Mouse (Mus musculus): ENCODE measurements around the gene Tcaf2. TPM values are rescaled to one million over a fixed set of nuclear protein-coding genes. Genes with fewer than 3 reads are reported as not detected.
A peak's percentile ranks its signal among the peaks of the same experiment; 100 is the strongest.

The Tcaf2 gene
- polyA plus RNA-seq, 1 experiment from 2014 or later, result 0.55 TPM

GRCm38 (mm10) chr6:42661739-42662138 is 16.7 kb upstream of the Tcaf2 start:
- H3K27me3 ChIP-seq (replicated peaks; ENCODE audit: control insufficient read depth, insufficient read depth, low read length), result no peaks in the 10 kb centered on the region
- no peaks in the 10 kb centered on the region for H3K4me1 ChIP-seq (ENCODE audit: control insufficient read depth, insufficient read depth, low read length)
- no peaks in the 10 kb centered on the region for H3K9me3 ChIP-seq (replicated peaks; ENCODE audit: control insufficient read depth, low read length)
- no peak overlapping the region for H3K27ac ChIP-seq (ENCODE audit: low read depth, low read length)
- no peaks in the 10 kb centered on the region for H3K36me3 ChIP-seq (ENCODE audit: control insufficient read depth, insufficient read depth, low read length)
- H3K4me3 ChIP-seq (ENCODE audit: low read depth, low read length), result no peak overlapping the region
- H3K4me2 ChIP-seq (ENCODE audit: low read length), result no peak overlapping the region
- H3K9ac ChIP-seq (ENCODE audit: low read length), result no peak overlapping the region
- ATAC-seq (no peak), DNase-seq (ENCODE audit: low spot score) (no peak)
- 76% methylated on average over 2 of the region's 2 CpGs for WGBS

DNA sequence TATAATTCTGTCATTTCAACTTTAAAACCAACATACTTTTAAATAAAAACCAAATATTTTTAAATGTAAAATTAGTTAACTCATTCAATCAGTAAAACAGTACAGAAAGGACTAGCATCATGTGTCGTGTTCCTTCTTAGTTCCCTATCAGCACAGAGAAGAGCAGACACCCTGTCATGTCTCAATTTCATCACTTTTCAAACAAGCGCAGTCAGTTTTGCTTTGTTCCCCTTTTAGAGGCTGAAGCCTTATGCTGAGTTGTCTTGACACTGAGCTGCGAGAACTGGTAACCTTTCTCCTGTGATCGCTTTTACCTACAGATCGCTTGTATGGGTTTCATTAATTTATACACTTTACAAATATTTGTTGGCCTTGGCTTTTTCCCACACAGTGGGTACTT is 10.7 kb downstream of the Tcaf2 start:
- DNase-seq (ENCODE audit: low spot score) (no peak), ATAC-seq (no peak)
- 89% methylated on average over 5 of the region's 5 CpGs for WGBS
- Histone ChIP-seq H3K27me3 (replicated peaks; ENCODE audit: control insufficient read depth, insufficient read depth, low read length) (no peaks in the 10 kb centered on the region), H3K9ac (ENCODE audit: low read length) (no peak overlapping the region), H3K4me3 (ENCODE audit: low read depth, low read length) (no peak overlapping the region), H3K27ac (ENCODE audit: low read depth, low read length) (no peak overlapping the region), H3K36me3 (ENCODE audit: control insufficient read depth, insufficient read depth, low read length) (no peaks in the 10 kb centered on the region), H3K9me3 (replicated peaks; ENCODE audit: control insufficient read depth, low read length) (no peaks in the 10 kb centered on the region), H3K4me1 (ENCODE audit: control insufficient read depth, insufficient read depth, low read length) (no peaks in the 10 kb centered on the region), H3K4me2 (ENCODE audit: low read length) (no peak overlapping the region)

DNA sequence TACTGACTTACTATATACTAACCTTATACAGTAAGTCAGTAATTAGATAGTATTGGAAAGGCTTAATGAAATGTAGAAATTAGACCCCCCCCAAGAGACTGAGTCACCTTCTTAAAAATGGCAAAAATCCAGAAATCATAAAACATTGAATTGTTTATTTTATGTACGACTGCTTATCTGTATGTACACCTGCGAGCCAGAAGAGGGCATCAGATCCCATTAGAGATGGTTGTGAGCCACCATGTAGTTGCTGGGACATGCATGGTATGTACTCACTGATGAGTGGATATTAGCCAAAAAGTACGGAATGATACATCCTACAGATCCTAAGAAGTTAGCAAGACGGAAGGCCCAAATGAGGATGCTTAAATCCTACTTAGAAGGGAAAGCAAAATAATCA is 13.7 kb downstream of the Tcaf2 start:
- ATAC-seq (no peak), DNase-seq (ENCODE audit: low spot score) (peak; percentile 3)
- H3K27me3 ChIP-seq (replicated peaks; ENCODE audit: control insufficient read depth, insufficient read depth, low read length), result no peaks in the 10 kb centered on the region
- H3K36me3 ChIP-seq (ENCODE audit: control insufficient read depth, insufficient read depth, low read length), result no peaks in the 10 kb centered on the region
- WGBS, result 76% methylated on average over 4 of the region's 4 CpGs
- H3K4me3 ChIP-seq (ENCODE audit: low read depth, low read length), result no peak overlapping the region
- no peaks in the 10 kb centered on the region for H3K9me3 ChIP-seq (replicated peaks; ENCODE audit: control insufficient read depth, low read length)
- no peak overlapping the region for H3K4me2 ChIP-seq (ENCODE audit: low read length)
- H3K27ac ChIP-seq (ENCODE audit: low read depth, low read length), result no peak overlapping the region
- H3K9ac ChIP-seq (ENCODE audit: low read length), result no peak overlapping the region
- H3K4me1 ChIP-seq (ENCODE audit: control insufficient read depth, insufficient read depth, low read length), result no peaks in the 10 kb centered on the region

DNA sequence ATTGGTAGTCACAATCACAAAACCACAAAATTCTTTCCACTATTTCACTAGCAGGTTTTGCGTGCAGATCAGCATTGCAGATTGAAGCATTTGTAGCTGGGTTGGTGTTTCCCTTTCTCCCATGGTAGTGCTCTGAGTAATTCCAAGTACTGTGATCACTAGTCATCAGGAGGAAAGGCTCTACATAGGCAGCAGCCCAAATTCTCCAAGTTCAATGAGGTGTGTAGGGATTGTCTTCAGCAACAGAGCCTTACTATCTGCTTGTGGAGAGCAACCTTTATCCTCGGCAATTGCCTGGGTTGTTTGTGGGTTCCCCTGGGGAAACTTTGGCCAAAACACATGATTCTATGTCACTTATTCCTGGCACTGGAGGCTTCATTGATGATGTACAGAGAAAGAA is 28.1 kb downstream of the Tcaf2 start:
- H3K4me1 ChIP-seq (ENCODE audit: control insufficient read depth, insufficient read depth, low read length), result no peaks in the 10 kb centered on the region
- H3K27me3 ChIP-seq (replicated peaks; ENCODE audit: control insufficient read depth, insufficient read depth, low read length), result no peaks in the 10 kb centered on the region
- no peak overlapping the region for H3K4me2 ChIP-seq (ENCODE audit: low read length)
- no peak overlapping the region for H3K4me3 ChIP-seq (ENCODE audit: low read depth, low read length)
- no peak for DNase-seq (ENCODE audit: low spot score)
- H3K9ac ChIP-seq (ENCODE audit: low read length), result no peak overlapping the region
- ATAC-seq, result no peak
- no peaks in the 10 kb centered on the region for H3K9me3 ChIP-seq (replicated peaks; ENCODE audit: control insufficient read depth, low read length)
- H3K36me3 ChIP-seq (ENCODE audit: control insufficient read depth, insufficient read depth, low read length), result no peaks in the 10 kb centered on the region
- 84% methylated on average over 2 of the region's 2 CpGs for WGBS
- H3K27ac ChIP-seq (ENCODE audit: low read depth, low read length), result no peak overlapping the region

DNA sequence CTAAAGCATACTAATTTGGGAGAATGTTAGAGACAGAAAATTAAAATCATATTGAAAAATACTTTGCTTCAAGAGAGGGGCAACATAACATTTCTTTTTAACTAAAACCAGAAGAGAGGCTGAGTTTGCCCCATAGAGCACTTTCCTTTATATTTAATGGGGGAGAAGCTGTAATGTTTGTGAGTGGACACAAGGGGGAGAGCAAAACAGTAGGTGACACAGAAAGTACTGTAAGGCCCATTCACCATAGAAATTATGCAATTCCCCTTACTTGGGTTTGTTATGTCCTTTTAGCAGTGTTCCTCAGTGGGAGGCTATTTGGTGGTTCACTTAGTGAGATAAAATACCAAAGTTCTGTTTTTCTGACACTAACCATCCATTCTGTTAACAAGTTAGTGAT is 32.8 kb downstream of the Tcaf2 start:
- no peak overlapping the region for H3K27ac ChIP-seq (ENCODE audit: low read depth, low read length)

DNA sequence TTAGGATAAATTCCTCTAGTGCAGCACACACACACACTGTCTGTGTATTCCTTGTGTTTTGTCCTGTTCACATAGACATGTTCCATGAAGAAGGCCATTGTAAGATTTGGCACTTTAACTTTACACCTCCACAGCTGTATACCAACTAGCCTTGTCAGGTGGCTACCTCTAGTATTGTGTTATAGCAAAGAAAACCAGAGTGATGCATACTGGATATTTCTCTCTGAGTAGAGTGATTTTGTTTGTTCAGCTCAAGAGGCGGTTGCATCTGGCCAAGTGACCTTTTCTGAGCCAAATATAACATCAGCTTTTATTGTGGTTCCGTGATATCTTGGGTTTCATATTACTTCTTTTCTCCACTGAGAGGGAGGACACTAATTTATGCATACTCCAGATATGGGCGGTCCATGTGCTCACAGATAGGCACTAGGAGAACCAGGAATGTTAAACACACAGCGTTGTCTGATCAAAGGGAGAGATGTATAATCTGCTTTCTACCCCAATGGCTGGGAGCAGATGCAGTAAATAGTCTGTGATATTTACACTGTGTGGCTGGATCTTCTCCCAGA is 34.0 kb downstream of the Tcaf2 start:
- Histone ChIP-seq H3K27ac (ENCODE audit: low read depth, low read length) (no peak overlapping the region), H3K4me3 (ENCODE audit: low read depth, low read length) (no peak overlapping the region), H3K4me1 (ENCODE audit: control insufficient read depth, insufficient read depth, low read length) (no peaks in the 10 kb centered on the region), H3K9me3 (replicated peaks; ENCODE audit: control insufficient read depth, low read length) (no peaks in the 10 kb centered on the region), H3K27me3 (replicated peaks; ENCODE audit: control insufficient read depth, insufficient read depth, low read length) (no peaks in the 10 kb centered on the region), H3K36me3 (ENCODE audit: control insufficient read depth, insufficient read depth, low read length) (no peaks in the 10 kb centered on the region), H3K4me2 (ENCODE audit: low read length) (no peak overlapping the region), H3K9ac (ENCODE audit: low read length) (no peak overlapping the region)
- ATAC-seq (no peak), DNase-seq (ENCODE audit: low spot score) (no peak)
- WGBS, result 76% methylated on average over 4 of the region's 4 CpGs

More for the DNA sequence above, 32.8 kb downstream of the Tcaf2 start:
- Histone ChIP-seq H3K4me2 (ENCODE audit: low read length) (no peak overlapping the region), H3K4me1 (ENCODE audit: control insufficient read depth, insufficient read depth, low read length) (no peaks in the 10 kb centered on the region), H3K9ac (ENCODE audit: low read length) (no peak overlapping the region), H3K9me3 (replicated peaks; ENCODE audit: control insufficient read depth, low read length) (no peaks in the 10 kb centered on the region), H3K36me3 (ENCODE audit: control insufficient read depth, insufficient read depth, low read length) (no peaks in the 10 kb centered on the region), H3K4me3 (ENCODE audit: low read depth, low read length) (no peak overlapping the region), H3K27me3 (replicated peaks; ENCODE audit: control insufficient read depth, insufficient read depth, low read length) (no peaks in the 10 kb centered on the region)
- 0 out of 2 replicates have a peak, but pooled peaks have one; percentile 57 for ATAC-seq
- DNase-seq (ENCODE audit: low spot score), result peak; percentile 37

- Histone ChIP-seq H3K9ac (ENCODE audit: low read length) (no peak within 1 kb of the TSS), H3K4me2 (ENCODE audit: low read length) (no peak within 1 kb of the TSS), H3K36me3 (ENCODE audit: control insufficient read depth, insufficient read depth, low read length) (no peaks in the 10 kb centered on the region), H3K4me1 (ENCODE audit: control insufficient read depth, insufficient read depth, low read length) (no peaks in the 10 kb centered on the region), H3K27ac (ENCODE audit: low read depth, low read length) (no peak within 1 kb of the TSS), H3K4me3 (ENCODE audit: low read depth, low read length) (no peak within 1 kb of the TSS), H3K27me3 (replicated peaks; ENCODE audit: control insufficient read depth, insufficient read depth, low read length) (no peaks in the 10 kb centered on the region), H3K9me3 (replicated peaks; ENCODE audit: control insufficient read depth, low read length) (no peaks in the 10 kb centered on the region)
- ATAC-seq, result no peak
- WGBS, result 76% methylated on average over 4 of the region's 4 CpGs
- no peak for DNase-seq (ENCODE audit: low spot score)
Measured at GRCm38 (mm10) chr6:42597592-42597991, 47.5 kb downstream of the Tcaf2 start, which contains the start of gene Tcaf3. Tcaf3 (minus strand) TSS chr6:42597692.

DNA sequence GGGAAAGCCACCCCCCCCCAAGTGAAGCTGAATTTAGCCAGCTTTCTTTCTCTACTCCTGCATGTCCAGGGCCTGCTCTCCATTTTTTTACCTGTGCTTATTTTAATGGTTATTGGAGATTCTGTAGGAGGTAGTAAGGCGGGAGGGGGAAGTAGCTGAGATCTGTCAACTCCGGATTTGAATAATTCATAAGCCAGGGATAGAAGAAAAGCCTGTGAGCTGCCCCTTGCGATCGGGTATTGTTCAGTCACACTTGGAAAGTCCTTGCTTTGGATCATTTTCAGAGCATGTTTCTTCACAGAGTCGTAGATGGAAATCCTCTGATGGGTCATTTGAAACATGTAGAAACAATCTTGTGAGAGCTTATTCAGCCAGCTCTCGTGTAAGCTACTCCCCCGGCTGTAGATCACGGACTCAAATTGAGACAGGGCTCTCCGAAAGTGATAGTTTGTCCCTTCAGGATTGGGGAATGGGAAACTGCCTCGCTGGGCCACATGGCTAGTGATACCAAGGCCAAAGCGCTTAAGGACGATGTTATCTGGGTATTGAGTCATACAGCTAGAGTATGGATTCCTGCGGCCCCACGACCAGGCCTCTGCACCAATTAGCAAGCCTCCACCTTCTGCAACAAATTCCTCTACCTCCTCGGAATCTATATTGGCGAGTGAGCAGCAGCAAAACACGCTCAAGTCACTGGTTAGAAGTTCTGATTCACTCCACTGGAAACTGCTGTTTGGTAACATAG is 51.7 kb downstream of the Tcaf2 start:
- H3K9ac ChIP-seq (ENCODE audit: low read length), result no peak overlapping the region
- no peaks in the 10 kb centered on the region for H3K36me3 ChIP-seq (ENCODE audit: control insufficient read depth, insufficient read depth, low read length)
- no peak overlapping the region for H3K4me2 ChIP-seq (ENCODE audit: low read length)
- H3K4me3 ChIP-seq (ENCODE audit: low read depth, low read length), result no peak overlapping the region
- no peaks in the 10 kb centered on the region for H3K9me3 ChIP-seq (replicated peaks; ENCODE audit: control insufficient read depth, low read length)
- WGBS, result 58% methylated on average over 17 of the region's 17 CpGs
- no peak overlapping the region for H3K27ac ChIP-seq (ENCODE audit: low read depth, low read length)
- no peaks in the 10 kb centered on the region for H3K27me3 ChIP-seq (replicated peaks; ENCODE audit: control insufficient read depth, insufficient read depth, low read length)
- DNase-seq (ENCODE audit: low spot score) (peak; percentile 10), ATAC-seq (0 out of 2 replicates have a peak, but pooled peaks have one; percentile 34)
- no peaks in the 10 kb centered on the region for H3K4me1 ChIP-seq (ENCODE audit: control insufficient read depth, insufficient read depth, low read length)

DNA sequence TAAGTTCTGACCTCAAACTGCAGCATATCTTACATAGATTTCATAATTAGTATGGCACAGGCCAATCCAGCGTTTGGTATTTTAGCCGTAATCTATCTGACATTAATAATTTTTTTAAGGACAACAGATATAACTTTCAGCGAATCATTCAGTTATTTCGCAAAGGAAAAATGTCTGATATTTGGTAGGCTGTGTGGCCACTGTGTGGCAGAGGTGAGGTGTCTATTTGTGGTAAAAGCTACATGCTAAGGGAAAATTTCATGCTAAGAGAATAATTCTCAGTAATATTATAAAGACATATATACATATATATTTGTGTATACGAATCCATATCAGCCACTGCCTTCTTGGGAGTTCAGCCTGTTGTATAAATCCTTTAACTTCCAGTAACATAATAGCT is 58.5 kb downstream of the Tcaf2 start:
- ATAC-seq, result no peak
- Histone ChIP-seq H3K4me2 (ENCODE audit: low read length) (no peak overlapping the region), H3K36me3 (ENCODE audit: control insufficient read depth, insufficient read depth, low read length) (no peaks in the 10 kb centered on the region), H3K27me3 (replicated peaks; ENCODE audit: control insufficient read depth, insufficient read depth, low read length) (no peaks in the 10 kb centered on the region), H3K9me3 (replicated peaks; ENCODE audit: control insufficient read depth, low read length) (no peaks in the 10 kb centered on the region), H3K4me3 (ENCODE audit: low read depth, low read length) (no peak overlapping the region), H3K27ac (ENCODE audit: low read depth, low read length) (no peak overlapping the region), H3K9ac (ENCODE audit: low read length) (no peak overlapping the region), H3K4me1 (ENCODE audit: control insufficient read depth, insufficient read depth, low read length) (no peaks in the 10 kb centered on the region)
- DNase-seq (ENCODE audit: low spot score), result no peak
- 90% methylated on average over 5 of the region's 5 CpGs for WGBS
